Mouse (Mus musculus) spleen, postnatal 14 days (tissue): ENCODE results near the gene Arhgap6.
"Not testable (repeated sequence)": the region's sequence is repeated elsewhere in the genome, so short reads cannot be mapped to it uniquely, and the experiment has no call there.

Experiments
- DNase-seq, 2 experiments: peaks; one replicate each; pipeline ENCODE4 v3.0.0; 2021 to 2022; ENCODE audit warnings: low spot score in 2 of 2

The Arhgap6 gene

DNA sequence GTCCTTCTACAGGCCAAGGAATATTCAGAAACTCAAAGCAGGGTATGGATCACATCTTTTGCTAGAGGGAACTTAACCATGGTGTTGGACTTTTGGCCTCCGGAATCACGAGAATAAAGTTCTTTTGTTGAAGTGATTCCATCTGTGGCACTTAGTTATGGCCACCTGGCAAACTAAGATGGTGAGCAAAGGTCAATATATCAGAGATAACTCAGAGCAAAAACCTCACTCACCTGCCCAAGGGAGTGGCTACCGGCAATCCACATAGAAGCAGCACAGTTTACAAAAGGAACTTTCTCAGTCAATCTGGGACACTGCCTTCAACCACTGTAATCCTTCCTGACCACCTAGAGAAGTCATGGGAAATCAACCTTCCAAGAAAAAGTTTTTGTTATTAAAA is 513.7 kb downstream of the Arhgap6 start:
- no peak for DNase-seq

GRCm38 (mm10) chrX:169319066-169319760 is 524.3 kb downstream of the Arhgap6 start:
- no peak for DNase-seq

DNA sequence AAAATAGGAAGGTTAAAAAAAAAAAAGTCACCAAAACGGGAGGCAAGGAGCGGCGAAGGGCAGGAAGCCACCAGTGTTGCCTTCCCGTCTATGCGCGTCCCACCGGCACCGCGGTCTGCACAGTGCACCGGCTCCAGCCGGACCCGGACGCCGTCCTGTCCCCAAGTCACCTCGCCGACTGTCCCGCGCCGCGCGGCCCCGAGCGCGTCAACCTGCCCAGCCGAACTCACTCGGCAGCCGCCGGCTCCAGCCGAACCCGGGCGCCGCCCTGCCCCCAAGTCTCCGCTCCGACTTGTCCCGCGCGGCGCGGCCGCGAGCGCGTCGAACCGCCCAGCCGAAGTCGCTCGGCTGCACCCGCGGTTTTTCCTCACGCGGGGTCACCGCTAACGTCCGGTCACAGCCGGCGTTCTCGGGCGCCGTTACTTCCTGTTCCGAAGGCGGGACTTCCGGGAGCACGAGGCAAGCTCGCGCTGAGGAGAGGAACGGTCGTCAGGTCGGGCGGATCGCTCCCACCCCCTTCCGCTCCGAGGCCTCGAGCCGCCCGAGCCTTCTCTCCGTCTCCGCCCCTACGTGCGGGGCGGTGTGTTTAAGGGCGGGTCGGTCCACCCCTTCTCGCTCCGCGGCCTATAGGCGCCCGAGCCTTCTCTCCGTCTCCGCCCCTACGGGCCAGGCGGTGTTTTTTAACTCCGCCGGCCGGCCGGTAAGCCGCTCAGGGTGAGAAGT is 525.2 kb downstream of the Arhgap6 start, which contains the start of gene Hccs:
TSS of gene Hccs (minus strand) at position 428 of the 723 bp plus-strand sequence.
- DNase-seq = peak; percentile 72 to 76

DNA sequence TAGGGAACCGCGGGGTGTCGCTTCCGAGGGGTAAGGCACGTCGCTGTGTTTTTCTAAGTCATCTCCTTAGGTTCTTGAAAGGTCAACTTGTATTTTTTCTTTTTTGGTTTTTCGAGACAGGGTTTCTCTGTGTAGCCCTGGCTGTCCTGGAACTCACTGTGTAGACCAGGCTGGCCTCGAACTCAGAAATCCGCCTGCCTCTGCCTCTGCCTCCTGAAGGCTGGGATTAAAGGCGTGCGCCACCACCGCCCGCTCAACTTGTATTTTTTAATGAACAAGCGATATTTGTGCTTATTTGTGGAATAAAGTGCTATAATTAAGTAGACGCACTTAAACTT is 525.7 kb downstream of the Arhgap6 start:
- DNase-seq = not testable (repeated sequence)

- no peak for DNase-seq
These were observed 531.2 kb downstream of the Arhgap6 start for GRCm38 (mm10) chrX:169325929-169326595.

GRCm38 (mm10) chrX:169332264-169332663 is 537.4 kb downstream of the Arhgap6 start:
- no peak for DNase-seq

DNA sequence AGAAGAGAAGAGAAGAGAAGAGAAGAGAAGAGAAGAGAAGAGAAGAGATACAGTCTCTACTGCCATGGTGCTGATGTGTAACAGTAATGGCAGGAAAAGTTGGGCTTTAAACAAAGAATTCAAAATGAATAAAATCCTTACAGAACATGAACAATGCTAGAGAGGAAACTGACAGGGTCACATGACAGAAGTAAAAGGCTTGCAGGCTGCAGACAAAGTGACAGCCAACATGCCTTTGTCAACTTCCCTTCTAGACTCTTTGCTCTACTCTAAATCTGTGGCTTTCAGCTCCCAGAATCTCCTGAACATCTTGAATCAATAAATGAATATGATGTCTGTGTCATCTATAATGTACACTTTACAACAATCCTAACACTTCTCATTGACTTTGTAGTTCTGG is 542.7 kb downstream of the Arhgap6 start:
- no peak for DNase-seq

DNA sequence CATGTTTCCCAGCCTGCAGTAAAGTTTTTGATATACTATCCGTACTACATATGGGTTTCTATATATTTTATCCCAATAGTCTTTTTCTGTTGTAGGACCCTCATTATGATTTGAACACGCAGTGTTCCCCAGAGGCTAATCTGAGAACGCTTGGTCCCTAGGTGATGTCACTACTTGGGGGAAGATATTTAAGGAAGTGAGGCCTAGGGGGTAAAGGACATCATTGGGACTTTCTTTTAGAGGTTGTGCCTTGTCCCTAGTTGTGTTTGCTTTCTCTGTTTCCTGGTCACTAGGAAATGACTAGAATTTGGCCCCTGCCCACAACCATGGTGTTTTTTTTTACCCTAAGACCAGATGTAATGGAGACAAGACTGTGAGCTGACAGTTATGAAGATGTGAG is 543.3 kb downstream of the Arhgap6 start:
- DNase-seq = no peak
